Comparison of ENCODE assay signal across 30 mouse cellular contexts in the genomic region with DNA sequence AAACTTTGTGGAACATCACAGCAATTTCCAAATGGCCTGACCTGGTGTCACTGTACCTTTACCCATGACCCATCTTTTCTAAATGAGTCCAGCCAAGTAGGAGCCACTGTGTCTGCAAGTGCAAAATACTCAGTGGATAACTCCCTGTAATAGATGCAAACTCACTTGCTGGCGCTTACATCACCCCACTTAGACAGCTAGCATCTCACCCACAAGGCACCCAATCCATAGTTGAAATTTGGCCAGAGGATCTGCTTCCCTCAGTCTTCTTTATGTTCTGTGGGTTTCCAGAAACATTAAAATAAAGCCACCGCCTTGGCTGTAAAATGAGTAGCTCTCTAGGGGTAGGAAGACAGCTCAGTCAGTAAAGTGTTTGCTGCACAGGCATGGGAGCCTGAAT. TPM values are rescaled to one million over a fixed set of nuclear protein-coding genes. Genes with fewer than 3 reads are reported as not detected.
DNase-seq lines count a peak whose midpoint lies in the region; ATAC-seq and TF ChIP-seq lines count a peak whose summit lies in the region.
"Had no signal": no experiment of that assay in that cellular context is flagged by ENCODE, and none has a peak within 500 bp of the region (broad histone marks: within the 10 kb centered on the region; RNA-seq: fewer than 3 reads in every experiment).

No protein-coding gene starts in this region.

- WGBS in liver, adult 2 months: 59% methylated on average over 2 of the region's 2 CpGs
- 82% methylated on average over 2 of the region's 2 CpGs for WGBS in liver, postnatal 0 days (ENCODE audit: insufficient replicate concordance)

- no peak for TF ChIP-seq POLR2A in liver, adult 2 months (IDR thresholded peaks at IDR 0.05; ENCODE audit: extremely low read depth, insufficient read depth, low read length)
- TF ChIP-seq POLR2A in embryonic fibroblast, embryonic 13.5 days (IDR thresholded peaks at IDR 0.05; ENCODE audit: low read depth, low read length): no peak

- H3K4me3 ChIP-seq in liver, adult 2 months (ENCODE audit: insufficient read depth, low read depth, low read length): no peak overlapping the region
- no peak overlapping the region for H3K4me3 ChIP-seq in liver, postnatal 0 days (ENCODE audit: low read depth, low read length)
- H3K4me3 ChIP-seq in embryonic fibroblast, embryonic 13.5 days (ENCODE audit: insufficient read depth, low read length): no peak overlapping the region
- H3K4me3 ChIP-seq: embryonic facial prominence, embryonic 10.5 days; embryonic facial prominence, embryonic 13.5 days; forebrain, embryonic 10.5 days; forebrain, embryonic 13.5 days; heart, embryonic 12.5 days; heart, embryonic 15.5 days; hindbrain, embryonic 10.5 days; hindbrain, embryonic 13.5 days had no signal

- TF ChIP-seq EP300 in liver, postnatal 0 days (IDR thresholded peaks at IDR 0.05; ENCODE audit: low read depth): no peak

- no peak for ATAC-seq in liver, postnatal 0 days
- ATAC-seq: activated CD4-positive, CD25-positive, alpha-beta regulatory T cell, adult 4 months; CD4-positive, CD25-positive, alpha-beta regulatory T cell, adult 4 months; forebrain, embryonic 13.5 days; forebrain, embryonic 16.5 days; hindbrain, embryonic 16.5 days had no signal

- H3K27me3 ChIP-seq in liver, adult 2 months (ENCODE audit: control insufficient read depth, insufficient read depth, low read length): no peaks in the 10 kb centered on the region
- no peaks in the 10 kb centered on the region for H3K27me3 ChIP-seq in liver, postnatal 0 days (ENCODE audit: insufficient read depth, low read length)
- H3K27me3 ChIP-seq: embryonic facial prominence, embryonic 13.5 days; forebrain, embryonic 13.5 days; heart, embryonic 12.5 days; heart, embryonic 15.5 days; hindbrain, embryonic 13.5 days had no signal

- TF ChIP-seq CTCF in liver, adult 2 months (IDR thresholded peaks at IDR 0.05; ENCODE audit: low read depth, low read length): no peak
- no peak for TF ChIP-seq CTCF in liver, postnatal 0 days (IDR thresholded peaks at IDR 0.05; ENCODE audit: low read depth)
- no peak for TF ChIP-seq CTCF in embryonic fibroblast, embryonic 13.5 days (IDR thresholded peaks at IDR 0.05; ENCODE audit: borderline replicate concordance, insufficient read depth, low read length)

- H3K79me2 ChIP-seq in liver, adult 2 months (ENCODE audit: control insufficient read depth, insufficient read depth, low read length): no peaks in the 10 kb centered on the region

- no peaks in the 10 kb centered on the region for H3K36me3 ChIP-seq in liver, adult 2 months (ENCODE audit: control insufficient read depth, insufficient read depth, low read length)
- H3K36me3 ChIP-seq in liver, postnatal 0 days (replicated peaks; ENCODE audit: insufficient read depth, low read length): no peaks in the 10 kb centered on the region
- H3K36me3 ChIP-seq: embryonic facial prominence, embryonic 10.5 days; embryonic facial prominence, embryonic 13.5 days; forebrain, embryonic 10.5 days; heart, embryonic 12.5 days; heart, embryonic 15.5 days; hindbrain, embryonic 10.5 days; hindbrain, embryonic 13.5 days had no signal

- no peaks in the 10 kb centered on the region for H3K9me3 ChIP-seq in liver, postnatal 0 days (ENCODE audit: low read length)
- H3K9me3 ChIP-seq: embryonic facial prominence, embryonic 10.5 days; embryonic facial prominence, embryonic 13.5 days; forebrain, embryonic 10.5 days; forebrain, embryonic 13.5 days; heart, embryonic 12.5 days; heart, embryonic 15.5 days; hindbrain, embryonic 10.5 days; hindbrain, embryonic 13.5 days had no signal

- peaks cover 3% of the 10 kb centered on the region; the same call in 1 of the 2 replicates for H3K4me1 ChIP-seq in liver, adult 2 months (ENCODE audit: control insufficient read depth, insufficient read depth, low read length)
- H3K4me1 ChIP-seq in liver, postnatal 0 days (ENCODE audit: insufficient read depth): no peaks in the 10 kb centered on the region
- H3K4me1 ChIP-seq in embryonic fibroblast, embryonic 13.5 days (ENCODE audit: control insufficient read depth, insufficient read depth, low read length): 0 out of 2 replicates have a peak, but pooled peaks cover 2% of the 10 kb centered on the region
- H3K4me1 ChIP-seq: embryonic facial prominence, embryonic 10.5 days; embryonic facial prominence, embryonic 13.5 days; forebrain, embryonic 10.5 days; forebrain, embryonic 13.5 days; heart, embryonic 12.5 days; heart, embryonic 15.5 days; hindbrain, embryonic 13.5 days had no signal

- H3K4me2 ChIP-seq in liver, postnatal 0 days (ENCODE audit: low read depth, low read length): no peak overlapping the region
- H3K4me2 ChIP-seq: embryonic facial prominence, embryonic 13.5 days; forebrain, embryonic 13.5 days; heart, embryonic 12.5 days; heart, embryonic 15.5 days; hindbrain, embryonic 13.5 days had no signal

- H3K27ac ChIP-seq in liver, adult 2 months (replicated peaks; ENCODE audit: insufficient read depth, low read depth, low read length): no peak overlapping the region
- no peak overlapping the region for H3K27ac ChIP-seq in liver, postnatal 0 days (ENCODE audit: low read depth)
- peak overlapping the region; percentile 34 for H3K27ac ChIP-seq in embryonic fibroblast, embryonic 13.5 days (ENCODE audit: insufficient read depth, low read length)
- H3K27ac ChIP-seq: embryonic facial prominence, embryonic 10.5 days; embryonic facial prominence, embryonic 13.5 days; forebrain, embryonic 10.5 days; forebrain, embryonic 13.5 days; heart, embryonic 15.5 days; hindbrain, embryonic 10.5 days; hindbrain, embryonic 13.5 days had no signal

- DNase-seq in liver, adult 2 months (ENCODE audit: extremely low read depth, low read depth, low spot score): peak; percentile 62
- DNase-seq in liver, postnatal 0 days: no peak
- DNase-seq in NIH3T3 (ENCODE audit: low read depth): peak; percentile 22
- no peak for DNase-seq in ovary, postnatal 14 days (ENCODE audit: low spot score)
- no peak for DNase-seq in layer of hippocampus, adult 9-10 months (ENCODE audit: low spot score)
- DNase-seq in kidney, adult 8-10 months: no peak
- DNase-seq: adrenal gland, postnatal 10 days; adrenal gland, postnatal 36 days; cerebellum, adult 11 months; cerebellum, adult 8-10 months; cerebellum, postnatal 10 days; cerebellum, postnatal 36 days; embryo, embryonic 11 days; gastrocnemius, postnatal 25 days; heart, adult 18-20 months; heart, postnatal 10 days; heart, postnatal 36 days had no signal

- H3K9ac ChIP-seq in liver, adult 2 months (ENCODE audit: low read depth, low read length): no peak overlapping the region
- no peak overlapping the region for H3K9ac ChIP-seq in liver, postnatal 0 days (replicated peaks)
- H3K9ac ChIP-seq: embryonic facial prominence, embryonic 13.5 days; forebrain, embryonic 13.5 days; heart, embryonic 12.5 days; heart, embryonic 15.5 days; hindbrain, embryonic 13.5 days had no signal

RNA-seq across cellular contexts. Expression of a gene that starts 33.3 kb away (rescaled TPM):
- total RNA-seq in liver, adult 2 months (2014; rRNA removed): 16.2 and 21.7 TPM in 2 replicates
- polyA plus RNA-seq in liver, adult 2 months (2012; rRNA removed): 9.9 and 10.2 TPM in 2 replicates
- polyA plus RNA-seq in liver, postnatal 0 days (2015; fragmentation: Nextera tagmentation; extraction: Ambion mirVana): 10.3 and 11.6 TPM in 2 replicates
- polyA plus RNA-seq in embryonic fibroblast, embryonic 13.5 days (2011; ENCODE audit: insufficient read length, low read depth, missing spikeins): 91.5 and 98.7 TPM in 2 replicates

Comparison
In these comparisons a context has a peak if more than half of its experiments do, and no peak if none do; other contexts are left out.
1. DNase-seq: peak in liver, adult 2 months (single experiment) and NIH3T3 (single experiment); none in liver, postnatal 0 days (single experiment), ovary, postnatal 14 days (single experiment), layer of hippocampus, adult 9-10 months (single experiment) and kidney, adult 8-10 months (0 of 2).